ENCODE assay signal across 19 mouse cellular contexts in genomic region chr5:117306826-117307225, GRCm38 (mm10). TPM values are rescaled to one million over a fixed set of nuclear protein-coding genes. Genes with fewer than 3 reads are reported as not detected.
DNase-seq lines count a peak whose midpoint lies in the region; ATAC-seq and TF ChIP-seq lines count a peak whose summit lies in the region.
"Had no signal": no experiment of that assay in that cellular context is flagged by ENCODE, and none has a peak within 500 bp of the region (broad histone marks: within the 10 kb centered on the region; RNA-seq: fewer than 3 reads in every experiment).

No protein-coding gene starts in this region.

- H3K4me1 ChIP-seq in forebrain, postnatal 0 days (ENCODE audit: insufficient read depth) = no peaks in the 10 kb centered on the region
- no peaks in the 10 kb centered on the region for H3K4me1 ChIP-seq in forebrain, embryonic 11.5 days (replicated peaks; ENCODE audit: control insufficient read depth, insufficient read depth, low read length)
- H3K4me1 ChIP-seq in testis, adult 2 months (ENCODE audit: control insufficient read depth, insufficient read depth, low read length) = peaks cover 12% of the 10 kb centered on the region
- no peaks in the 10 kb centered on the region for H3K4me1 ChIP-seq in forebrain, embryonic 16.5 days (replicated peaks; ENCODE audit: control insufficient read depth, insufficient read depth, low read length)
- H3K4me1 ChIP-seq: forebrain, embryonic 12.5 days; kidney, embryonic 15.5 days; neural tube, embryonic 13.5 days had no signal

- DNase-seq in forebrain, postnatal 0 days = no peak
- no peak for DNase-seq in forebrain, embryonic 11.5 days (ENCODE audit: low spot score)
- DNase-seq in layer of hippocampus, adult 2 months (ENCODE audit: low spot score in 2 of 2) = no peak
- DNase-seq in layer of hippocampus, adult 18-20 months (ENCODE audit: low spot score in 2 of 2) = no peak
- no peak for DNase-seq in testis, postnatal 14 days (ENCODE audit: low spot score)
- DNase-seq: adrenal gland, adult 2 months; gastrocnemius, postnatal 10 days; lung, adult 2 months had no signal

- H3K27me3 ChIP-seq in forebrain, postnatal 0 days (ENCODE audit: insufficient read depth, low read length) = no peaks in the 10 kb centered on the region
- H3K27me3 ChIP-seq in forebrain, embryonic 11.5 days (ENCODE audit: control insufficient read depth, insufficient read depth, low read length) = no peaks in the 10 kb centered on the region
- H3K27me3 ChIP-seq in testis, adult 2 months (ENCODE audit: control insufficient read depth, insufficient read depth, low read length) = no peaks in the 10 kb centered on the region
- no peaks in the 10 kb centered on the region for H3K27me3 ChIP-seq in forebrain, embryonic 16.5 days (replicated peaks; ENCODE audit: control insufficient read depth, insufficient read depth, low read length)
- H3K27me3 ChIP-seq: forebrain, embryonic 12.5 days; heart, embryonic 15.5 days; kidney, embryonic 15.5 days; limb, embryonic 13.5 days; liver, embryonic 12.5 days; neural tube, embryonic 13.5 days had no signal

- ATAC-seq in forebrain, postnatal 0 days = no peak
- no peak for ATAC-seq in forebrain, embryonic 11.5 days (replicated peaks; ENCODE audit: low FRiP score)
- ATAC-seq in forebrain, embryonic 16.5 days = no peak

- no peak overlapping the region for H3K4me2 ChIP-seq in forebrain, postnatal 0 days (ENCODE audit: low read depth)
- H3K4me2 ChIP-seq in forebrain, embryonic 11.5 days (ENCODE audit: low read depth, low read length, severe bottlenecking) = no peak overlapping the region
- H3K4me2 ChIP-seq in forebrain, embryonic 16.5 days (ENCODE audit: low read length) = no peak overlapping the region
- H3K4me2 ChIP-seq: forebrain, embryonic 12.5 days; heart, embryonic 15.5 days; kidney, embryonic 15.5 days; limb, embryonic 13.5 days; liver, embryonic 12.5 days; midbrain, embryonic 11.5 days; neural tube, embryonic 13.5 days had no signal

- no peak overlapping the region for H3K4me3 ChIP-seq in forebrain, postnatal 0 days (ENCODE audit: low read depth, low read length)
- no peak overlapping the region for H3K4me3 ChIP-seq in forebrain, embryonic 11.5 days (ENCODE audit: low read depth, low read length)
- H3K4me3 ChIP-seq in layer of hippocampus, adult 2 months = no peak overlapping the region
- peak overlapping the region; percentile 38; the same call in 1 of the 2 replicates for H3K4me3 ChIP-seq in testis, adult 2 months (ENCODE audit: control insufficient read depth, low read depth, low read length)
- no peak overlapping the region for H3K4me3 ChIP-seq in forebrain, embryonic 16.5 days (replicated peaks; ENCODE audit: low read length)
- H3K4me3 ChIP-seq: erythroblast, embryonic 14.5 days; forebrain, embryonic 12.5 days; heart, embryonic 10.5 days; heart, embryonic 15.5 days; kidney, embryonic 15.5 days; limb, embryonic 13.5 days; liver, embryonic 12.5 days; neural tube, embryonic 13.5 days had no signal

- TF ChIP-seq POLR2A in testis, adult 2 months (IDR thresholded peaks at IDR 0.05; ENCODE audit: control insufficient read depth, low read depth, low read length) = no peak

- TF ChIP-seq CTCF in forebrain, postnatal 0 days (IDR thresholded peaks at IDR 0.05; ENCODE audit: low read depth) = 0 out of 2 replicates have a peak, but pooled peaks have one; percentile 7
- TF ChIP-seq CTCF in layer of hippocampus, adult 2 months (conservative IDR thresholded peaks at IDR 0.05) = peak; percentile 53
- TF ChIP-seq CTCF in testis, adult 2 months (IDR thresholded peaks at IDR 0.05; ENCODE audit: control insufficient read depth, insufficient read depth, insufficient replicate concordance, low read depth, low read length) = no peak

- H3K9me3 ChIP-seq in forebrain, postnatal 0 days (ENCODE audit: low read length) = no peaks in the 10 kb centered on the region
- H3K9me3 ChIP-seq in forebrain, embryonic 11.5 days (ENCODE audit: control insufficient read depth, low read length) = no peaks in the 10 kb centered on the region
- peaks cover 4% of the 10 kb centered on the region; the same call in 1 of the 2 replicates for H3K9me3 ChIP-seq in forebrain, embryonic 16.5 days (ENCODE audit: control insufficient read depth, low read length)
- H3K9me3 ChIP-seq: heart, embryonic 10.5 days; heart, embryonic 15.5 days; kidney, embryonic 15.5 days; limb, embryonic 13.5 days; neural tube, embryonic 13.5 days had no signal

- H3K9ac ChIP-seq in forebrain, postnatal 0 days = no peak overlapping the region
- no peak overlapping the region for H3K9ac ChIP-seq in forebrain, embryonic 11.5 days (ENCODE audit: low read length)
- H3K9ac ChIP-seq in forebrain, embryonic 16.5 days (replicated peaks; ENCODE audit: low read depth, low read length) = no peak overlapping the region
- H3K9ac ChIP-seq: forebrain, embryonic 12.5 days; heart, embryonic 15.5 days; kidney, embryonic 15.5 days; limb, embryonic 13.5 days; liver, embryonic 12.5 days; neural tube, embryonic 13.5 days had no signal

- H3K27ac ChIP-seq in forebrain, postnatal 0 days (ENCODE audit: low read depth, low read length) = no peak overlapping the region
- H3K27ac ChIP-seq in forebrain, embryonic 11.5 days (ENCODE audit: low read depth, low read length) = no peak overlapping the region
- H3K27ac ChIP-seq in layer of hippocampus, adult 2 months = no peak overlapping the region
- H3K27ac ChIP-seq in testis, adult 2 months (ENCODE audit: control insufficient read depth, insufficient read depth, low read depth, low read length) = no peak overlapping the region
- H3K27ac ChIP-seq in forebrain, embryonic 16.5 days (ENCODE audit: low read length) = no peak overlapping the region
- H3K27ac ChIP-seq: forebrain, embryonic 12.5 days; heart, embryonic 10.5 days; heart, embryonic 15.5 days; kidney, embryonic 15.5 days; limb, embryonic 13.5 days; liver, embryonic 12.5 days; neural tube, embryonic 13.5 days had no signal

- 87% methylated on average over 2 of the region's 2 CpGs for WGBS in forebrain, postnatal 0 days
- 92% methylated on average over 2 of the region's 2 CpGs for whole genome bisulfite sequencing in forebrain, embryonic 11.5 days
- 95% methylated on average over 2 of the region's 2 CpGs for WGBS in forebrain, embryonic 16.5 days

- no peaks in the 10 kb centered on the region for H3K36me3 ChIP-seq in forebrain, postnatal 0 days (ENCODE audit: insufficient read depth)
- H3K36me3 ChIP-seq in forebrain, embryonic 11.5 days (ENCODE audit: control insufficient read depth, insufficient read depth, low read length) = no peaks in the 10 kb centered on the region
- no peaks in the 10 kb centered on the region for H3K36me3 ChIP-seq in testis, adult 2 months (ENCODE audit: control insufficient read depth, insufficient read depth, low read length)
- H3K36me3 ChIP-seq in forebrain, embryonic 16.5 days (ENCODE audit: control insufficient read depth, insufficient read depth) = no peaks in the 10 kb centered on the region
- H3K36me3 ChIP-seq: forebrain, embryonic 12.5 days; heart, embryonic 10.5 days; heart, embryonic 15.5 days; kidney, embryonic 15.5 days; limb, embryonic 13.5 days; liver, embryonic 12.5 days; neural tube, embryonic 13.5 days had no signal

RNA-seq across cellular contexts. Expression of gene Vsig10, which starts 12.1 kb away (rescaled TPM):
- total RNA-seq in forebrain, postnatal 0 days (2014; rRNA removed) = 1.0 and 1.4 TPM in 2 replicates
- polyA plus RNA-seq in forebrain, postnatal 0 days (2015; fragmentation: Nextera tagmentation; extraction: Ambion mirVana) = 0.77 and 1.4 TPM in 2 replicates
- polyA plus RNA-seq in forebrain, embryonic 11.5 days (2014; fragmentation: Nextera tagmentation; extraction: Ambion mirVana) = 2.3 and 2.5 TPM in 2 replicates
- total RNA-seq in layer of hippocampus, adult 2 months (2021) = 1 to 10 TPM; 1.5 to 2.1 TPM
- 1 to 10 TPM; 1.8 to 2.0 TPM for total RNA-seq in layer of hippocampus, adult 18-20 months (2021)
- polyA plus RNA-seq in testis, adult 2 months (2012; rRNA removed) = 13.0 and 16.6 TPM in 2 replicates
- 1.5 and 2.1 TPM in 2 replicates for polyA plus RNA-seq in forebrain, embryonic 16.5 days (2015; fragmentation: Nextera tagmentation; extraction: Ambion mirVana)
- polyA plus RNA-seq: erythroblast, embryonic 14.5 days had no signal

RNA-seq across cellular contexts. Expression of gene Pebp1, which starts 19.4 kb away (rescaled TPM):
- total RNA-seq in forebrain, postnatal 0 days (2014; rRNA removed) = 1,357 and 1,641 TPM in 2 replicates
- polyA plus RNA-seq in forebrain, postnatal 0 days (2015; fragmentation: Nextera tagmentation; extraction: Ambion mirVana) = 1,186 and 1,234 TPM in 2 replicates
- polyA plus RNA-seq in forebrain, embryonic 11.5 days (2014; fragmentation: Nextera tagmentation; extraction: Ambion mirVana) = 881 and 979 TPM in 2 replicates
- 100 to 1,000 TPM; 696 to 743 TPM for total RNA-seq in layer of hippocampus, adult 2 months (2021)
- total RNA-seq in layer of hippocampus, adult 18-20 months (2021) = 100 to 1,000 TPM; 759 to 778 TPM
- polyA plus RNA-seq in testis, adult 2 months (2012; rRNA removed) = 3,275 and 4,574 TPM in 2 replicates
- 1,113 and 1,180 TPM in 2 replicates for polyA plus RNA-seq in forebrain, embryonic 16.5 days (2015; fragmentation: Nextera tagmentation; extraction: Ambion mirVana)

RNA-seq across cellular contexts. Expression of gene Wsb2, which starts 50.3 kb away (rescaled TPM):
- 296 and 318 TPM in 2 replicates for total RNA-seq in forebrain, postnatal 0 days (2014; rRNA removed)
- polyA plus RNA-seq in forebrain, postnatal 0 days (2015; fragmentation: Nextera tagmentation; extraction: Ambion mirVana) = 292 and 327 TPM in 2 replicates
- 75.4 and 86.0 TPM in 2 replicates for polyA plus RNA-seq in forebrain, embryonic 11.5 days (2014; fragmentation: Nextera tagmentation; extraction: Ambion mirVana)
- total RNA-seq in layer of hippocampus, adult 2 months (2021) = 100 to 1,000 TPM; 262 to 264 TPM
- total RNA-seq in layer of hippocampus, adult 18-20 months (2021) = 100 to 1,000 TPM; 270 to 283 TPM
- 48.8 and 56.3 TPM in 2 replicates for polyA plus RNA-seq in testis, adult 2 months (2012; rRNA removed)
- 216 and 227 TPM in 2 replicates for polyA plus RNA-seq in forebrain, embryonic 16.5 days (2015; fragmentation: Nextera tagmentation; extraction: Ambion mirVana)
